9 mouse cellular contexts compared by ENCODE assay signal in genomic region chr7:127885951-127886350, GRCm38 (mm10). TPM values are rescaled to one million over a fixed set of nuclear protein-coding genes. Genes with fewer than 3 reads are reported as not detected.
DNase-seq lines count a peak whose midpoint lies in the region; ATAC-seq lines count a peak whose summit lies in the region.
"Had no signal": no experiment of that assay in that cellular context is flagged by ENCODE, and none has a peak within 500 bp of the region (broad histone marks: within the 10 kb centered on the region; RNA-seq: fewer than 3 reads in every experiment).

No protein-coding gene starts in this region.

- intact Hi-C loops in heart, postnatal 25 days (cut with DNase I): no loop called here

- peak; percentile 55 for DNase-seq in layer of hippocampus, adult 11-12 months (ENCODE audit: low spot score)
- no peak for DNase-seq in layer of hippocampus, postnatal 36 days
- peak; percentile 75 for DNase-seq in heart, postnatal 25 days (ENCODE audit: low spot score)
- peak; percentile 73 for DNase-seq in testis, postnatal 14 days (ENCODE audit: low spot score)
- DNase-seq in retina, postnatal 1 day: no peak

- ATAC-seq in erythroblast, adult 5-6 weeks (replicated peaks; ENCODE audit: low FRiP score, poor library complexity, severe bottlenecking): 0 out of 2 replicates have a peak, but pooled peaks have one; percentile 24
- no peak for ATAC-seq in CD4-positive, CD25-positive, alpha-beta regulatory T cell, adult 4 months
- ATAC-seq: inflammation-experienced regulatory T-cells, adult 6 months had no signal

RNA-seq across cellular contexts. Expression of gene Prss53, which starts 4.8 kb away (rescaled TPM):
- total RNA-seq in layer of hippocampus, postnatal 36 days (2021): 1 to 10 TPM; 3.7 to 4.0 TPM
- total RNA-seq in erythroblast, adult 5-6 weeks (2015; ENCODE audit: low replicate concordance): not detected in 2 replicates
- not detected in 2 replicates for total RNA-seq in erythroblast, adult 5-6 weeks (2017; ENCODE audit: low replicate concordance)
- 1 to 10 TPM in 1 of 2 experiments, under 1 TPM in 1; 0.99 to 1.3 TPM for total RNA-seq in heart, postnatal 25 days (2021)
- 1 to 10 TPM in 1 of 2 experiments, under 1 TPM in 1; 0.85 to 1.2 TPM for polyA plus RNA-seq in CD4-positive, CD25-positive, alpha-beta regulatory T cell, adult 4 months (2017; shearing (Covaris generic))

RNA-seq across cellular contexts. Expression of gene Gm21974, which starts 9.3 kb away (rescaled TPM):
- total RNA-seq in layer of hippocampus, postnatal 36 days (2021): not detected
- total RNA-seq in erythroblast, adult 5-6 weeks (2015; ENCODE audit: low replicate concordance): not detected in 2 replicates
- not detected in 2 replicates for total RNA-seq in erythroblast, adult 5-6 weeks (2017; ENCODE audit: low replicate concordance)
- not detected for total RNA-seq in heart, postnatal 25 days (2021)
- polyA plus RNA-seq in CD4-positive, CD25-positive, alpha-beta regulatory T cell, adult 4 months (2017; shearing (Covaris generic)): not detected
- polyA plus RNA-seq: inflammation-experienced regulatory T-cells, adult 6 months; lung, embryonic 15.5 days had no signal

RNA-seq across cellular contexts. Expression of gene Zfp668, which starts 9.3 kb away (rescaled TPM):
- 10 to 100 TPM; 24.5 to 25.5 TPM for total RNA-seq in layer of hippocampus, postnatal 36 days (2021)
- total RNA-seq in erythroblast, adult 5-6 weeks (2015; ENCODE audit: low replicate concordance): 1.5 and 6.1 TPM in 2 replicates
- 2.3 and 7.4 TPM in 2 replicates for total RNA-seq in erythroblast, adult 5-6 weeks (2017; ENCODE audit: low replicate concordance)
- total RNA-seq in heart, postnatal 25 days (2021): 1 to 10 TPM; 3.4 to 4.7 TPM
- 10 to 100 TPM in 1 of 2 experiments, 1 to 10 TPM in 1; 9.0 to 10.6 TPM for polyA plus RNA-seq in CD4-positive, CD25-positive, alpha-beta regulatory T cell, adult 4 months (2017; shearing (Covaris generic))

RNA-seq across cellular contexts. Expression of gene Vkorc1, which starts 9.5 kb away (rescaled TPM):
- 10 to 100 TPM; 24.0 to 25.0 TPM for total RNA-seq in layer of hippocampus, postnatal 36 days (2021)
- 9.8 and 25.7 TPM in 2 replicates for total RNA-seq in erythroblast, adult 5-6 weeks (2015; ENCODE audit: low replicate concordance)
- 0.94 and 2.5 TPM in 2 replicates for total RNA-seq in erythroblast, adult 5-6 weeks (2017; ENCODE audit: low replicate concordance)
- total RNA-seq in heart, postnatal 25 days (2021): 10 to 100 TPM; 15.2 to 22.0 TPM
- polyA plus RNA-seq in CD4-positive, CD25-positive, alpha-beta regulatory T cell, adult 4 months (2017; shearing (Covaris generic)): 10 to 100 TPM; 43.3 to 58.0 TPM

RNA-seq across cellular contexts. Expression of gene Zfp646, which starts 9.9 kb away (rescaled TPM):
- total RNA-seq in layer of hippocampus, postnatal 36 days (2021): 10 to 100 TPM; 33.2 to 36.3 TPM
- 6.7 and 11.1 TPM in 2 replicates for total RNA-seq in erythroblast, adult 5-6 weeks (2015; ENCODE audit: low replicate concordance)
- 14.4 and 15.4 TPM in 2 replicates for total RNA-seq in erythroblast, adult 5-6 weeks (2017; ENCODE audit: low replicate concordance)
- total RNA-seq in heart, postnatal 25 days (2021): 10 to 100 TPM; 17.2 to 18.4 TPM
- polyA plus RNA-seq in CD4-positive, CD25-positive, alpha-beta regulatory T cell, adult 4 months (2017; shearing (Covaris generic)): 10 to 100 TPM; 25.1 to 29.0 TPM

Comparison
In these comparisons a context has a peak if more than half of its experiments do, and no peak if none do; other contexts are left out.
1. DNase-seq: peak in layer of hippocampus, adult 11-12 months (single experiment), heart, postnatal 25 days (single experiment) and testis, postnatal 14 days (single experiment); none in layer of hippocampus, postnatal 36 days (0 of 2) and retina, postnatal 1 day (single experiment).